Mouse (Mus musculus): ENCODE measurements around the gene Wdr47. TPM values are rescaled to one million over a fixed set of nuclear protein-coding genes. Genes with fewer than 3 reads are reported as not detected.

The Wdr47 gene
- polyA plus RNA-seq, 1 experiment from 2014 or later = 8.7 TPM

DNA sequence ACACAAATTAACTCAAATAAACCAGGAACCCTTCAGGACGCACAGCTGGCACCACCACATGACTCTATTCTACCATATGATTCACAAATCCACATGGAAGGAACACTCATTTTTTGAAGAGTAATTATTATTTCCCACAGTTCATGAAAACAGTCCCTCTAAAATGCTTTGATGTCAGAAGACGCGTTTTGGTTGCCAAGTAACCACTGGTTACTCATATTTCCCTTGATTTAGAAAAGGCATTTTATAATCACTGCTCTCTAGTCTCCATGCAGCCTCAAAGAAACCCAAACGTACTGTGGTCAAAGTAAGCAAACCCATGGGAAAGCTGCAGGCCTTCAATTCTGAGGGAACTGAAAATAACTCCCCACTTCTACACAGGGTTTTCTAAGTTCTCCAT lies 98.9 kb downstream of the Wdr47 start:
- peaks cover 56% of the 10 kb centered on the region for H3K36me3 ChIP-seq
- H3K4me3 ChIP-seq = no peak overlapping the region
- no peaks in the 10 kb centered on the region for H3K4me1 ChIP-seq
- H3K27me3 ChIP-seq (ENCODE audit: insufficient read depth, poor library complexity, severe bottlenecking) = no peaks in the 10 kb centered on the region
- H3K9me3 ChIP-seq = no peaks in the 10 kb centered on the region
- DNase-seq (ENCODE audit: low spot score) = no peak
- no peak overlapping the region for H3K27ac ChIP-seq
- 89% methylated on average over 4 of the region's 4 CpGs for WGBS

DNA sequence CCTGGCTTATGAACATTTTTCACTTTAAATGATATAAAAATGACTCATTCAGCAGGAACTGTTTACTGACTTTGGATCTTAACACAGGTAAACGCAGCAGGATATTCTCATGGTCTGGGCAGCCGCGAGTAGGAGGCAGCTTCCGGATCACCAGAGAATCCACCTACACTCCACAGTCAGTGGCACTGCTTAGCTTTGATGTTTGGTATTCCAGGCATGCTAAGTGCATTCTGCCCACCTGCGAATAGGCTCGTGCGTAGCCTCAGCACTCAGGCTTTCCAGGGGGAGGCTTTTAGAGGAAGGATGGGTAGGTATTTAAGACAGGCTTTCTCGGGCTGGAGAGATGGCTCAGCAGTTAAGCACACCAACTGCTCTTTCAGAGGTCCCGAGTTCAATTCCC lies 103.2 kb downstream of the Wdr47 start:
- 68% methylated on average over 9 of the region's 9 CpGs for WGBS
- no peaks in the 10 kb centered on the region for H3K9me3 ChIP-seq
- peaks cover 59% of the 10 kb centered on the region for H3K36me3 ChIP-seq
- no peaks in the 10 kb centered on the region for H3K27me3 ChIP-seq (ENCODE audit: insufficient read depth, poor library complexity, severe bottlenecking)
- H3K4me1 ChIP-seq = no peaks in the 10 kb centered on the region
- H3K4me3 ChIP-seq = no peak overlapping the region
- DNase-seq (ENCODE audit: low spot score) = no peak
- no peak overlapping the region for H3K27ac ChIP-seq

Small RNAs within 50 kb of the gene (microRNA-seq; reads per million reads assigned to microRNA genes)
- not detected for gene Gm22860

Other genes starting within 250 kb of the Wdr47 start
- gene Mybphl, start 226.4 kb upstream of the Wdr47 start, polyA plus RNA-seq (2016; fragmentation: Nextera tagmentation; extraction: Ambion mirVana) = 60.0 and 65.8 TPM in 2 replicates
- 44.0 and 57.6 TPM in 2 replicates for gene Psrc1, start 207.4 kb upstream of the Wdr47 start, polyA plus RNA-seq (2016; fragmentation: Nextera tagmentation; extraction: Ambion mirVana)
- 2.7 and 2.8 TPM in 2 replicates for gene Celsr2, start 175.7 kb upstream of the Wdr47 start, polyA plus RNA-seq (2016; fragmentation: Nextera tagmentation; extraction: Ambion mirVana)
- 106 and 130 TPM in 2 replicates for gene Sars, start 146.1 kb upstream of the Wdr47 start, polyA plus RNA-seq (2016; fragmentation: Nextera tagmentation; extraction: Ambion mirVana)
- 0.24 TPM in 1 of 2 replicates, not detected in the other for gene 1700013F07Rik, start 57.1 kb upstream of the Wdr47 start, polyA plus RNA-seq (2016; fragmentation: Nextera tagmentation; extraction: Ambion mirVana)
- 0.24 and 0.69 TPM in 2 replicates for gene 5330417C22Rik, start 54.7 kb upstream of the Wdr47 start, polyA plus RNA-seq (2016; fragmentation: Nextera tagmentation; extraction: Ambion mirVana)
- 26.4 and 33.5 TPM in 2 replicates for gene Tmem167b, start 28.8 kb upstream of the Wdr47 start, polyA plus RNA-seq (2016; fragmentation: Nextera tagmentation; extraction: Ambion mirVana)
- 32.6 and 35.6 TPM in 2 replicates for gene Taf13, start 19.6 kb upstream of the Wdr47 start, polyA plus RNA-seq (2016; fragmentation: Nextera tagmentation; extraction: Ambion mirVana)
- gene Clcc1, start 62.6 kb downstream of the Wdr47 start, polyA plus RNA-seq (2016; fragmentation: Nextera tagmentation; extraction: Ambion mirVana) = 50.2 and 58.9 TPM in 2 replicates
- 35.6 and 38.7 TPM in 2 replicates for gene Gpsm2, start 131.0 kb downstream of the Wdr47 start, polyA plus RNA-seq (2016; fragmentation: Nextera tagmentation; extraction: Ambion mirVana)
- not detected in 2 replicates for gene Aknad1, start 148.4 kb downstream of the Wdr47 start, polyA plus RNA-seq (2016; fragmentation: Nextera tagmentation; extraction: Ambion mirVana)
- 29.4 and 30.8 TPM in 2 replicates for gene Stxbp3, start 249.2 kb downstream of the Wdr47 start, polyA plus RNA-seq (2016; fragmentation: Nextera tagmentation; extraction: Ambion mirVana)

Data from heart, embryonic 10.5 days (tissue).